Mouse (Mus musculus): ENCODE measurements around the gene Gm49673.
"Not testable (repeated sequence)": the region's sequence is repeated elsewhere in the genome, so short reads cannot be mapped to it uniquely, and the experiment has no call there.

Gene Gm49673

DNA sequence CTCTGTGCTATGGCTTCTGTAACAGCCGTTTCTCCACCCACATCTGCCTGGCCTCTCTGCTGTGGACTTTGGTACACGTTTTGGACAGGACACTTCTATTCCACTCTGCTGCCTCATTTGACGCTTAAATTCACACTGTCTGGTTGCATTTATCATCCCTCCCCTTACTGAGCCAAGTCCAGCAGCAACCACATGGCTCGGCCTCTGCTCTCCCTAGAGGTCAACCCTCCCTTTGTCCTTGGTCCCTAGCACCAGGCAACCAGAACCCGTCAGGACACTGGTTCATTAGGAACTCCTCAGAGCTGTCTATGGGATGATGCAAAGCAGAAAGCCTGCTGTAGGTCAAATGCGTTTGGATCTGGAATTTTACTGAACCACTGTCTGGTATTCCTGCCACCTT is 16.7 kb downstream of the Gm49673 start:
- not testable (repeated sequence) for DNase-seq (ENCODE audit: low spot score)

DNA sequence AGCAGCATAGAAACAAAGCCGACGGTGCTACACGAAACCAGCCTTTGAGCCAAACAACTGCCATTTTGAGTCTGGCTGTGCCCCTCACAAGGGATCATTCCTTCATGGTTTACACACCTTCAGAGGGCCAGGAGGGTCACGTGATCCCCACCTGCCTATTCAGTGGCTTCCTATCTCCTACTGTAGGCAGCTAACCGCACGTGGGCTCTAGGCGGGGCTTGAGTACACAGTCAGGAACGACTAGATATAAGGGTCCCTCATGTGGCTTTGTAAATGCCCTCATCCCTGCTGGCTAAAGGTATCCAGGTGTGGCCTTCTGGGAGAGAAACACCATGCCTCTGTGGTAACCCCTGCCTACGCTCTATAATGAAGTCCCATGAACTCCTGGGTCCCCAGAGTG is 18.0 kb downstream of the Gm49673 start:
- not testable (repeated sequence) for DNase-seq (ENCODE audit: low spot score)

DNA sequence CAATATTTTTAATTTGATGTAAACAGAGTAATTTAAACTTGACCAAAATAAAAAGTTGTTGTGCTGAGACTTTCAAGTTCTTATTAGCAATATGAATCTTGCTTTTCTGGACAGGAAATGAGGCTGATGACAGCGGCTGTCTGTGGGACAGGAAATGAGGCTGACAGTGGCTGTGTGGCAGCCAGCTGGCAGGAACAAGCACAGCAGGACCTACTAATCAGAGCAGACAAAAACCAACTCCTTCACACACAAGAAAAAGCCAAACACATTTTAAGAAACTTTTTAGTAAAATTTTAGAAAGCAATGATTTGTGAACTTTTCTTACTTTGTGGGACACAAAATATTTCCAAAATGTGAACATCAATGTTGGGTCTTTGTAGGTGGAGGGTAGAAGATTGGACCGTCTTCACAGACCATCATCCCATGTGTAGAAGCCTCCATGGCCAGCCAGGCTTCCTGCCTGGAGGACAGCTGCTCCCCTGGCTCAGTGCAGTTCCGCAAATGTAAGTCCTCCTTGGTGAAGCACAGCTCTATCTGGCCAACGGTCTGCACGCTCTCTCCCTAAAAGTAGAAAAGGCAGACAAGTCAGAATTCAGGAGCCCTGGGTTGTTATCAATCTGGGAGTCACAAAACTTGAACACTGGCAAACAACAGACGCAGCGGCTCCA is 19.1 kb downstream of the Gm49673 start:
- not testable (repeated sequence) for DNase-seq (ENCODE audit: low spot score)

DNA sequence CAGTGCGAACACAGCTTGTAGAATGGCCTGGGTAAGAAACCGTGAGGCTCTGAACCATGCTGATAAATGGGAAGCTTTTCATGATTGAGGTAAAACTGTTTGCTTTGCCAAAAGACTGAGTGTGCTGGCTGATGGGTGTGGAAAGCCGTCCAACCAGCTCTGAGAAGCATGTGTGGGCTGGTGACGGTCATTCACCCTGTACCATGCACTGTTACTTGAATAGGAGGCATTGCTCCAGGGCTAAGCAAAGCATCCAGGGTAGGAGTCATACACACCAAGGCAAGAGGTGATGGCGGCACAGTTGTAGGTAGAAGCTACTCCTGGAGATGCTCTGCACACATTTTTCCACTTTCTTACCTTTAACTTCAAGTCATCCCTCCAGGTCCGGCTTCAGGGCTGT is 23.0 kb downstream of the Gm49673 start:
- DNase-seq (ENCODE audit: low spot score), result not testable (repeated sequence)

DNA sequence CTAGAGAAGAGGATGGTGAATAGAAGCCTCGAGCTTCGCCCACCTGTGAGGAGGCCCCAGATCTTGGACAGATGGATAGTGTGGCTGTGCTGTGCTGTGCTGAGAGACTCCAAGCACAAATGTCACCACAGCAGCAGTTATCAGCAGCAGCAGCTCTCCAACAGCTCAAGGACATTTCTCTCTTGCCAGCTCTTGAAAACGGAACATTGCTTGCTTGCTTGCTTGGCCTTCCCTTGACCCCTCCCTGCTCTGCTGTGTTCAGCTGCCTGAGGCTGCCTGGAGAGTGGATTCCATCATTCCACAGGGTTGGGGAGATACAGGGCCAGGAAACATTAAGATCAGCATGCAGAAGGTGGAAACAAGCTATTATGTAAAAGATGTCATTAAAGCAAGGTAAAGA is 24.6 kb downstream of the Gm49673 start:
- DNase-seq (ENCODE audit: low spot score), result not testable (repeated sequence)

DNA sequence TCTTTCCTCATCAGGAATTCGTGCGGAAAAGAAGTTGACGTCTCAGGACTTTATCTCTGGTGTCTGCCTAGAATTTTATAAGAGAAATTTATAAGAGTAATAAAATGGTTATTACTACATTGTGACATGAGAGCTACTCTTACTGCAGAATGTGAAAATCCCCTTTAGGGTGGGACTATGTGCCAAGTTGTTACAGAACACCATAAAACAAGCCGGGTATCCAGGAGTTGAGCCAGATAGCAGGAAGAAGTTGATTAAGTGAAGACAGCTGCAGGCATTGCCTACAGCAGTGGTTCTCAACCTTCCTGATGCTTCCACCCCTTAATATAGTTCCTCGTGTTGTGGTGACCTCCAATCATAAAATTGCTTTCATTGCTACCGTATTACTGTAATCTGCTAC is 30.7 kb downstream of the Gm49673 start:
- not testable (repeated sequence) for DNase-seq (ENCODE audit: low spot score)

DNA sequence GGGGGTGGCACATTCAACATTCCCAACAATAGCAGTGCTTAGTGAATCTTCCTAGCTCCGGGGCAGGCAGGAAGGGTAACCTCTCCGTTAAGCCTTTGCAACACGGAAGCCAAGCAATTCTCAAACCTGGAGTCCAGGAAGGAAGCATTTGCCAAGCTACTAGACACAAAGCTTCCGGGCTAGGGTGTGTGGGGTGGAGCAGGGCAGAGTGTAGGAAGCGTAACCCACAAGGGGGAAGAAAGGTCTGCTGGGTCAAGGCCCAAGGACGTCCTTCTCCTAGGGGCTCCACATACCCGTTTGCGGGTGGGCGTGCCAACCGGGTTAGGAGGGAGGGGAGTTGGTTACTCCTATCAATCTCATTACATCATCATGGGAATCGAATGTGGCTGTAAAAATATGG is 31.2 kb downstream of the Gm49673 start:
- peak; percentile 4 for DNase-seq (ENCODE audit: low spot score)

DNA sequence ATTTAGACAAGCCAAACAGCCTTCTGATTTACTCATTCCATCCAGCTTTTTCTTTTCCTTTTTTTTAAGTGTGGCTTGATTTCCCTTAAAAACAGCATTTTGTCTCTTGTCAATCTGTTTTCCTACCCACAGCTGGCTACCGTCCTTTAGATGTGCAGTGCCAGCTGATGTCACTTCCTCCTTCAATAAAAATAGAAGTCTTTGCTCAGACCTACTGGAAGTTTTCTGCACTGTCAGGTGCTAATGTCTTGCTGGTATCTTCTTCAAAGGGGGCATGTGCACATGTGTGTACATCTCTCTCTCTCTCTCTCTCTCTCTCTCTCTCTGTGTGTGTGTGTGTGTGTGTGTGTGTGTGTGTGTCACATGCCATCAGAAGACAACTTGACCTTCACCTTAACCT is 35.4 kb downstream of the Gm49673 start:
- not testable (repeated sequence) for DNase-seq (ENCODE audit: low spot score)

DNA sequence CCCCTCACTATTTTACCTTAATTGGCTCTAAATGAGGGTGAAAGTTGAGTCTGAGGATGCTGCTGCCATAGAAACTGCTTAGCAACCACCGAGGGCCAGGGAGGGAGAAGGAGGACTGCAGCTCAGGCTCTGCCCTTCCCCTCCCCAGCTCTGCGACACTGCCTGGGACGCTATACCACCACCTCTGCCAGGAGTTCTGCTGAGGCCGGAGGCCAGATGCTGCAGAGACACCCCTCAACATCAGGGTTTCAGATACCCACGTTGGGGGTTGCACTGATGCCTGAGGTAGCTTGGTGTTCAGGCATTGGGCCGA is 46.3 kb downstream of the Gm49673 start:
- not testable (repeated sequence) for DNase-seq (ENCODE audit: low spot score)

DNA sequence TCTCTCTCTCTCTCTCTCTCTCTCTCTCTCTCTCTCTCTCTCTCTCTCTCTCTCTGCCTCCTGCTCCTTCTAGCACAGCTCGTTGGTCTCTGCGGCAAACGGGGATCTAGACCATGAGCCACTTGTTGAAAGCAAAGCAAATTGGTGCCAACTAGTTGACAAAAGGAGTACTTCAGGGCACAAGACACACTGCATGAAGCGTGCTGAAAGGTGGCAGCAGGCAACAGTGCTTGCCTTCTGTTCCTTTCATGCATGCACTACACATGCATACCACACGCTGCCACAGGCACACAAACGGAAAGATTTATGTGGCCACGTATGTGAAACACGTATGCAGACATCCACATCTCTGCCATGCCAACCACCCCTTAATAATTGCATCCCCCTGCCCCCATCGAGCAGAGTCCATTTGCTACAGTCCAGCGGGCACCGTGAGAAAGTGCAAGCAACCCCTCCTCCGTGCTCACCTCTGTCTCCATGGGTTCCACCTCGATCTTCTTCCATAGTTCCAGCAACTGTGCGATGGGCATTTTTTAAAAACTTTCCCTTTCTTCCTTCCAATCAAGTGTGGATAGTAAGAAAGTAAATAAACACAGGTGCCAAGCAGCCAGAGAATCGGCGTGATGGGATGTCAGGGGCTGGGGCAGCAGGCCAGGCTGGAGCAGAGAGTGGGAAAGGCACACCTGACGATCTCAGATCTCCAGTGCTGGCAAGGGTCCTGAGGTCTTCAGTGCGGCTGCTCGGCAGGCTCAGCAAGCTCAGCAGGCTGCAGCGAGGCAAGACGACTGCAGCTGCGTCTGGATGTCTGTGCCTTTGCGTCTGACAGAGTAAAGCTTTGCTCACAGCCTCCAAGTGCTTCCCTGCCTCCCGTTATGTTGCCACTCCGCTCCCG is 46.9 kb downstream of the Gm49673 start:
- not testable (repeated sequence) for DNase-seq (ENCODE audit: low spot score)

DNA sequence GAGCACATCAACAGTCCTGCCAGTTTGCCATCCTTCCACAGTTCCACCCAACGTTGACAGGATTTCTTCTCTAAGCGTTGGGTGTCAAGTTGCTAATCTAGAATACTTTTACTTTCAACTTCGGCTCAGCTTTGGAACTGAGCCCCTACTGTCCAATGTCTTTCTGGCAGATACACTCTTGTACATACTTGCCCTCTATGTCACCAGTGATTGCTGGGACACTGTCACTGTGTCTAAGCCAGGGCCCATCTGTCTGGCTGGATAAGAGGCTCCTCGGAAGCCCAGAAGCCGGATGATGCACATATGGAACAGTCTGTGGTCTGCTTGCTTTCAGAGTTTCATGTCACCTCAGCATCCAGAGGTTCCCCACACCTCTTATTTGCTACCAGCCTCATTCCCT is 51.4 kb downstream of the Gm49673 start:
- DNase-seq (ENCODE audit: low spot score), result not testable (repeated sequence)

DNA sequence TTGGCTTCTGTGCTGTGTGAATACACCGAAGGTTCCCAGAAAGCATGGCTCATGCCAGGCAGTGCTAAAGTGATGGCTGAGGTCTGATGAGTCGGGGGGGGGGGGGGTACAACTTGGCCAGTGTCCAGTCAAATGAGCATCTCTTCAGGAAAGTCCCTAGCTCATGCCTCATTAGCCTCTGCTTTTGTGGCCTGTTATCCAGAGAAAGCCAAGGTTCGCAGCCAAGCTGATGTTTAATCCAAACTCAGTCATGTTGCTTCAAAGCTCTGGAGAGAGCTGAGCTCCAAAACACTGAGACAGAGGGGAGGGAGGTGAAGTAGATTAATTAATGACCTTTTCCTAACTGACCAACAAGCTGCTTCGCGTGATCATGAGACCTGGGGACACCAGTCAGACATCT is 51.9 kb downstream of the Gm49673 start:
- not testable (repeated sequence) for DNase-seq (ENCODE audit: low spot score)

DNA sequence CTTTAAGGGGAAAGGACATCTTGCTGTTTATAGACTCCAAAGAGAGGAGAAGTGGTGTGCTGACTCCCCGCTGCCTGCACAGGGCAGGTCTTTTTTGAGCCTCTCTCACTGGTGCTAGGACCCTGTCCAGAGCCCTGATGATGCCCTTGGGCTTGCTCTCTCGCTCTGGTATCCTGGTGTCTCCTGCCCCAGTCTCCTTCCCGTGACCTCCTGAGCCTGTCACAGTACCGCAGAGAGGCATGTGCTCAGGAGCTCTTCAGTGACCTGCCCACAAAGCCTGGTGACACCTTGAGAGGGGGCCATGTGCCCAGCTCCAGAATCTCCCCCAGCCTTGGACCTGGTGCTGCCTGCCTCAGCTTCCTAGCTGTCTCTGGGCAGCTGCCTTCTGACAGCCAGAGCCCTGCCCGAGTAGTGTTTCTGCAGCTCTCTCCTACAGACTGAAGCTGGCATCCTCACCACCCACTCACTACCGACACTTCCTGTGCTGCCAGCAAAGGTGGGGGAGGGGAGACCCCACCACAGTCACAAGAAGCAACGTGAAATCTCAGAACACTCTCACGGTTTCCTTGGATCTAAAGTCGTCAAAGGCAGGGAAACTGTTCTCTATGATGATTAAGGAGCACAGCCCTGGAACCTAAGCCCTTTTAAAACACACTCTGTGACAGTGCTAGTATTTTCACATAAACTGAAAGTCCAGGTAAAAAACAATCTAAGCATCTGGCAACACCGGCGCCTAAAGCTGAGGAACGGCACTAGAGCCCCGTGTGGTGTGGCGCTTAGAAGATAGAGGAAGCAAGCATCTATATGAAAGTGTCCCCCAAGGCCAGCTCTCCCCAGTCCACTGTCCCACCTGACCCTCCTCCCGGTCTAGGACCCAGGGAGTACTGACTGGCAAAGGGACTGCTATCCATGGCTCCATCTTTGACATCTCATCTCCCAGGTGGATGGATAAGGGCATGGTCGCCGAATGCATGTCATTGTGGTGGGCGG is 54.8 kb downstream of the Gm49673 start:
- not testable (repeated sequence) for DNase-seq (ENCODE audit: low spot score)

DNA sequence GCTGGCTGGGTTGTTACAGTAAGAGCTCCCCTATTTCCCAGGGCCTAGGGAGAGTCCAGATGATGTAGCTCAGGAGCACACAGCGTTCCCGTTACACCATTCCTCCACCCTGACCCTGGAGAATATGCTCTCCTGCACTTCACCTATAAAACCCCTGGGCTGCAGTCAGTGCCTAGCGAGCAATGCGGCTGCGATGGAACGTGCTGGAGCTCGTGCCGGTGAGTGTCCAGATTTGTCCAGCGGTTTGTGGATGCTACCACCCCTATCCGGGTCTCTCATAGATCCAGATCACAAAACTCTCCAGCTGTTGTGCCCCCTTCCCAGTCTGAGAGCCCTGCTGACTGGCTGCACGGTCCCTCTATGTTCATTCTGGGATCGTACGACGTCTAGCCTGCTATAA is 56.3 kb downstream of the Gm49673 start:
- not testable (repeated sequence) for DNase-seq (ENCODE audit: low spot score)

DNA sequence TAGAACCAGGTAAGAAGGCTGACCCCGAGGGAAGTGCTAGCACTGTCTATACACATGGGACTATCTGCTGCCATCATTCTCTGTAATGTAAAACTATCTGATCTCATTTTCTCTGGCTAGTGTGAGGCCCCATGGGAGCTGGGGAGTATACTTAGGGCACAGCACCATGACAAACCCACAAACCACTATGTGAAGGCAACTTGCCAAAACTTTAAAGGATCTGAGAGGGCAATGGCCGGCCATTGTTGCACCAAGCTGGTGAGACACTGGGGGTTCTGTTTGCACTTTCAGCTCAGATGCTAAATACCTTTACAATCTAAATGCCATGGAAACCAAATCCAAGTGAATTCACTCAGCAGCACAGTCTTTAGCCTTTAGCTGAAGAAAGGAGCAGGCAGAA is 77.7 kb downstream of the Gm49673 start:
- not testable (repeated sequence) for DNase-seq (ENCODE audit: low spot score)

DNA sequence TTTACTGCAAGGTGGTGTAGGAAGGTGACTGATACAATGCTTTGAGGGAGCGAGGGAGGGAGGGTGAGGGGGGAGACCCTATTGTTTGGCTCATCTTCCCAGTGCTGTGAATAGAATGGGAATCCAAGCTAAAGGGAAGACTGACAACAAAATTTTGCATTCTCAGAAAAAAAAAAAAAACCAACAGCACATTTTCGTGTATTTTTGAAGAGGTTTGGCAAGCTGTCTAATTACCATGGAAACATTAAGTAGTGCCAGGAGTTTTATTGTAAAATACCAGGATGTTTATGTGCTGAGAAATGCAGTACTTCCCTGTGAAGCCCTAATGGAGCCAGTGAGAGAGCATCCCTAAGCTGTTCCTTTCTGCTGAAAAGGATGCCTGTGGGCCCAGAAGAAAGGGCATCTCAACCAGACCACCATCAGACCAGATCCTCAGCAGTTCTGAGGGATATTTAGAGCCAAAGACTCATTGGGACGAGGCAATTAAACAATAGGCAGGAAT is 90.9 kb downstream of the Gm49673 start:
- DNase-seq (ENCODE audit: low spot score), result not testable (repeated sequence)

DNA sequence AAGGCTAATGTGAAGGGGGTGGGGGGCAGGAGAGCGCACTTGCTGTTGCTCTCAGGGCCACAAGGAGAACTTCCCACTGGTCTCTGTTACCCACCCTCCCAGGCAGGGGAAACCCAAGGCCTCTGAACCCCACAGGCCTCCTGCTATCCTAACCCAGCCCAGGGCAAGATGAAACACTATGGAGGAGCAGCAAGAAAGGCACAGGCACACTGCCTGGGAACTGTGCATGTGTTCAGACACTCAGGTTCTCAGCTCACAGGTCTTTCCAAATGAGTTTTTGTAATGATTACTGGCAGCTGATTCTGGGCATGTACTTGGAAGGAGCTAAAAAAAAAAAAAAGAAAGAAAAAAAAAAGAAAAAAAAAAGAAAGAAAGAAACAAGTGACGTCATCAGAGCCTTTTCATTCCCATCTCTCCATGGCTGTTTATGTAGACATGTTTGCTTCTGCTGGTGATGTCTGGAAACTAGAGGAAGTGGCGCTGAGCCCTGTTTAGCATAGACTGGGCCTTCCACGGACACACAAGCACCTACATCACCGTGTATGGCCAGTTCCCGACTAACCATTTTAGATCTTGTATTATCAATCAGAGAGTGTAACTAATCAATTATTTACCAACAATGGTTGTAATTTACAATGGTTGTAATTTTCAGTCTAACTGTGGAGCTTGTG is 91.5 kb downstream of the Gm49673 start:
- not testable (repeated sequence) for DNase-seq (ENCODE audit: low spot score)

DNA sequence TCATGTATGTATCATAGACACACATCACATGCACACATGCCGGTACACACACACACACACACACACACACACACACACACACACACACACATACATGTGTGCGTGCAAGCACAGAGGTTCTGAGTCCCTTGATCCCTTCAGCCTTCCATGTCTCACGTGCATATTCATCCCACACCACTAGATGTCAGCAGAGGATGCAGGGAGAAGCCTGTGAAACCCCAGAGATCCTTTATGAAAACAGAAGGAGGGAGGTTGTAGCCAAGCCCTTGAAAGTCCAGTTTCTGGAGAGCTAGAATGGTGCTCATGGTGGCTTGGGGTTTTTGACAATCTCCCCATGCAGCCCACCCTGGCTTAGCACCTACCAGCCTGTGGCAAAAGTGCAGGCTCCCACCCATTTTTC is 96.3 kb downstream of the Gm49673 start:
- DNase-seq (ENCODE audit: low spot score), result peak; percentile 82

DNA sequence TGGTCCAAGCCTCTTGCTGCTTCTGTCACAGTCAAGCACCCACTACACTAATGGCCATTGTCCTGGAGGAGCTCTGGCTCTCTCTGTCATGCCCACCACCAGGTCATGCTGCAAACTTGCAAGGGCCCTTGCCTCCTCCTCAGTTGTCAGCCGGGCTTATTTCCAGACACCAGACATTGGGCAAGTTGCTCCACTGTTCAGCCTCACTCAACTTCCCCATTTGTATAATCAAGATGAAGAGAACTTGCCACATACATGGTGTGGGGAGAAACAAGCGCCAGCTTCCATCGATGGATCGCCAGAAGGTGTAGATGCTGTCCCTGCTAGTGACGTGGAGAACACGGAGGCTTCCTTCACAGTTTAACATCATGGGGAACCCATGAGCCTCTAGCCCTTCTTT is 97.4 kb downstream of the Gm49673 start:
- DNase-seq (ENCODE audit: low spot score), result not testable (repeated sequence)

DNA sequence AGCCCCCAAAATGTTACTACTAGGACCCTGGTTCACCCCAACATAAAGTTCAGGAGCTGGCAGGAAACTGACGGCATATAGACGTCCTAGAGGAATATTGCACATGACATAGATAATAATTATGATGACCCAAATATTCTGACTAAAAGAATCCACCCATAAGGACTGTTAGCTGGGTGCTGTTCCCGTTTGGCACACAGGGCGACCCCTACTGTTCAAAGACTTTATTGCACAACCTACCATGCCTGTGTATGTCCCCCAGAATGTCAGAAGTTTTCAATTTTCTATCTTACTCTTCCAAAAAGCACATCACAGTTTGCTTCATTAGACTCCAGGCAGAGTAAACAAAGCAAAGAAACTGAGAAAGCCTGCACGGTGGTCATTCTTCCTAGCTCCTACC is 101.4 kb downstream of the Gm49673 start:
- DNase-seq (ENCODE audit: low spot score), result peak; percentile 66

DNA sequence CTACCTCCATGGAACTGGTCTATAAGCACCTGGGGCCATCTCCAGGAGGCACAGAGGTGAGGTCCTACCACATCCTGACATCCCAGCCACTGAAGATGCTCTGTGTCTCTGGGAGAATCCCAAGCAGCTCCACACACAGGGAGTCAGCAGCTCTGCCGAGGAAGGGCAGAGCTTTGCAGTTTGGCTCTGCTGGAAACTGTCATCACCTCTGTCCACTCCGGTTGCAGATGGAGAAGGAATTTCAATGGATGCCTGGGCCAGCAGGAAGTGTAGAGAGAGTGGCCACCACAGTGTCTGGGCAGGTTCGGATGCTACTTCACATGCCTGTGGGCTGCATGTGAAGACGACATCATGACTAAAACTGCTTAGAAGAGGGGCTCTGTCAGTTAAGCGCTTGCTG is 106.4 kb downstream of the Gm49673 start:
- not testable (repeated sequence) for DNase-seq (ENCODE audit: low spot score)

Data from lung, postnatal 25 days (tissue).